Mouse (Mus musculus): Measurements from ENCODE around the gene Rnase9. TPM values are rescaled to one million over a fixed set of nuclear protein-coding genes. Genes with fewer than 3 reads are reported as not detected.
"Not testable (repeated sequence)": the region's sequence is repeated elsewhere in the genome, so short reads cannot be mapped to it uniquely, and the experiment has no call there.

Gene Rnase9
- polyA plus RNA-seq, 1 experiment: not detected

GRCm38 (mm10) chr14:51027387-51028155, 14.1 kb downstream of the Rnase9 start:
- H3K4me1 ChIP-seq (replicated peaks; ENCODE audit: control insufficient read depth, insufficient read depth, low read length): no peaks in the 10 kb centered on the region
- no peak for DNase-seq
- TF ChIP-seq CTCF (IDR thresholded peaks at IDR 0.05; ENCODE audit: borderline replicate concordance, control insufficient read depth, extremely low read depth, insufficient read depth, low read length, poor library complexity): no peak
- TF ChIP-seq POLR2A (IDR thresholded peaks at IDR 0.05; ENCODE audit: control insufficient read depth, extremely low read depth, insufficient read depth, low read length, poor library complexity): no peak
- H3K27me3 ChIP-seq (ENCODE audit: control insufficient read depth, insufficient read depth, low read length): no peaks in the 10 kb centered on the region
- H3K4me3 ChIP-seq (ENCODE audit: control insufficient read depth, insufficient read depth, low read length): no peak overlapping the region
- no peak overlapping the region for H3K27ac ChIP-seq (ENCODE audit: control insufficient read depth, insufficient read depth, low read length)
- no peaks in the 10 kb centered on the region for H3K36me3 ChIP-seq (ENCODE audit: control insufficient read depth, insufficient read depth, low read length)
- 76% methylated on average over 3 of the region's 3 CpGs for WGBS

- TF ChIP-seq CTCF (IDR thresholded peaks at IDR 0.05; ENCODE audit: borderline replicate concordance, control insufficient read depth, extremely low read depth, insufficient read depth, low read length, poor library complexity) (no peak), POLR2A (IDR thresholded peaks at IDR 0.05; ENCODE audit: control insufficient read depth, extremely low read depth, insufficient read depth, low read length, poor library complexity) (no peak)
- H3K4me3 ChIP-seq (ENCODE audit: control insufficient read depth, insufficient read depth, low read length): no peak overlapping the region
- DNase-seq: peak; percentile 63
- no peaks in the 10 kb centered on the region for H3K27me3 ChIP-seq (ENCODE audit: control insufficient read depth, insufficient read depth, low read length)
- H3K36me3 ChIP-seq (ENCODE audit: control insufficient read depth, insufficient read depth, low read length): no peaks in the 10 kb centered on the region
- H3K4me1 ChIP-seq (replicated peaks; ENCODE audit: control insufficient read depth, insufficient read depth, low read length): no peaks in the 10 kb centered on the region
- 43% methylated on average over 5 of the region's 5 CpGs for WGBS
- no peak overlapping the region for H3K27ac ChIP-seq (ENCODE audit: control insufficient read depth, insufficient read depth, low read length)
Measured at GRCm38 (mm10) chr14:51026391-51027133, 15.1 kb downstream of the Rnase9 start.

GRCm38 (mm10) chr14:51024820-51025219, 16.8 kb downstream of the Rnase9 start:
- 97% methylated on average over 1 of the region's 1 CpGs for WGBS
- H3K27ac ChIP-seq (ENCODE audit: control insufficient read depth, insufficient read depth, low read length): no peak overlapping the region
- TF ChIP-seq CTCF (IDR thresholded peaks at IDR 0.05; ENCODE audit: borderline replicate concordance, control insufficient read depth, extremely low read depth, insufficient read depth, low read length, poor library complexity) (no peak), POLR2A (IDR thresholded peaks at IDR 0.05; ENCODE audit: control insufficient read depth, extremely low read depth, insufficient read depth, low read length, poor library complexity) (no peak)
- H3K4me3 ChIP-seq (ENCODE audit: control insufficient read depth, insufficient read depth, low read length): no peak overlapping the region
- H3K4me1 ChIP-seq (replicated peaks; ENCODE audit: control insufficient read depth, insufficient read depth, low read length): no peaks in the 10 kb centered on the region
- H3K27me3 ChIP-seq (ENCODE audit: control insufficient read depth, insufficient read depth, low read length): no peaks in the 10 kb centered on the region
- no peaks in the 10 kb centered on the region for H3K36me3 ChIP-seq (ENCODE audit: control insufficient read depth, insufficient read depth, low read length)
- DNase-seq: no peak

GRCm38 (mm10) chr14:51023457-51023856, 18.2 kb downstream of the Rnase9 start:
- Histone ChIP-seq H3K36me3 (ENCODE audit: control insufficient read depth, insufficient read depth, low read length) (no peaks in the 10 kb centered on the region), H3K27ac (ENCODE audit: control insufficient read depth, insufficient read depth, low read length) (no peak overlapping the region), H3K27me3 (ENCODE audit: control insufficient read depth, insufficient read depth, low read length) (no peaks in the 10 kb centered on the region), H3K4me1 (replicated peaks; ENCODE audit: control insufficient read depth, insufficient read depth, low read length) (no peaks in the 10 kb centered on the region), H3K4me3 (ENCODE audit: control insufficient read depth, insufficient read depth, low read length) (no peak overlapping the region)
- WGBS: 95% methylated on average over 4 of the region's 4 CpGs
- DNase-seq: no peak
- TF ChIP-seq CTCF (IDR thresholded peaks at IDR 0.05; ENCODE audit: borderline replicate concordance, control insufficient read depth, extremely low read depth, insufficient read depth, low read length, poor library complexity) (no peak), POLR2A (IDR thresholded peaks at IDR 0.05; ENCODE audit: control insufficient read depth, extremely low read depth, insufficient read depth, low read length, poor library complexity) (no peak)

- DNase-seq: no peak
- H3K4me1 ChIP-seq (replicated peaks; ENCODE audit: control insufficient read depth, insufficient read depth, low read length): no peaks in the 10 kb centered on the region
- TF ChIP-seq POLR2A (IDR thresholded peaks at IDR 0.05; ENCODE audit: control insufficient read depth, extremely low read depth, insufficient read depth, low read length, poor library complexity) (no peak), CTCF (IDR thresholded peaks at IDR 0.05; ENCODE audit: borderline replicate concordance, control insufficient read depth, extremely low read depth, insufficient read depth, low read length, poor library complexity) (no peak)
- 90% methylated on average over 3 of the region's 3 CpGs for WGBS
- no peak overlapping the region for H3K4me3 ChIP-seq (ENCODE audit: control insufficient read depth, insufficient read depth, low read length)
- H3K27me3 ChIP-seq (ENCODE audit: control insufficient read depth, insufficient read depth, low read length): no peaks in the 10 kb centered on the region
- no peaks in the 10 kb centered on the region for H3K36me3 ChIP-seq (ENCODE audit: control insufficient read depth, insufficient read depth, low read length)
- no peak overlapping the region for H3K27ac ChIP-seq (ENCODE audit: control insufficient read depth, insufficient read depth, low read length)
Measured at GRCm38 (mm10) chr14:51017256-51017655, 24.4 kb downstream of the Rnase9 start.

GRCm38 (mm10) chr14:51015780-51016179, 25.9 kb downstream of the Rnase9 start:
- no peak overlapping the region for H3K27ac ChIP-seq (ENCODE audit: control insufficient read depth, insufficient read depth, low read length)
- TF ChIP-seq POLR2A (IDR thresholded peaks at IDR 0.05; ENCODE audit: control insufficient read depth, extremely low read depth, insufficient read depth, low read length, poor library complexity): no peak
- no peak for TF ChIP-seq CTCF (IDR thresholded peaks at IDR 0.05; ENCODE audit: borderline replicate concordance, control insufficient read depth, extremely low read depth, insufficient read depth, low read length, poor library complexity)
- no peaks in the 10 kb centered on the region for H3K27me3 ChIP-seq (ENCODE audit: control insufficient read depth, insufficient read depth, low read length)
- H3K4me3 ChIP-seq (ENCODE audit: control insufficient read depth, insufficient read depth, low read length): no peak overlapping the region
- no peaks in the 10 kb centered on the region for H3K36me3 ChIP-seq (ENCODE audit: control insufficient read depth, insufficient read depth, low read length)
- no peak for DNase-seq
- H3K4me1 ChIP-seq (replicated peaks; ENCODE audit: control insufficient read depth, insufficient read depth, low read length): no peaks in the 10 kb centered on the region

- not testable (repeated sequence) for H3K4me3 ChIP-seq (ENCODE audit: control insufficient read depth, insufficient read depth, low read length); H3K4me1 ChIP-seq (replicated peaks; ENCODE audit: control insufficient read depth, insufficient read depth, low read length); H3K36me3 ChIP-seq (ENCODE audit: control insufficient read depth, insufficient read depth, low read length); DNase-seq; H3K27ac ChIP-seq (ENCODE audit: control insufficient read depth, insufficient read depth, low read length); H3K27me3 ChIP-seq (ENCODE audit: control insufficient read depth, insufficient read depth, low read length)
- WGBS: 95% methylated on average over 3 of the region's 3 CpGs
Measured at GRCm38 (mm10) chr14:51014724-51015123, 26.9 kb downstream of the Rnase9 start.
